Mouse (Mus musculus): ENCODE results near the gene H2al2b.
"Not testable (repeated sequence)": the region's sequence is repeated elsewhere in the genome, so short reads cannot be mapped to it uniquely, and the experiment has no call there.

Gene H2al2b

GRCm38 (mm10) chrY:2720574-2720973 lies at the start of gene H2al2b:
H2al2b (minus strand) TSS chrY:2720674.
- not testable (repeated sequence) for DNase-seq (ENCODE audit: extremely low read depth, low read depth, low spot score)
